Mouse (Mus musculus) ES-E14 (cell line): Measurements from ENCODE around the gene Krt10.

Source experiments
- CHD2 ChIP-seq: IDR thresholded peaks from 2 replicates; pipeline ENCODE4 v1.6.1; 2014; ENCODE audit warnings: mild to moderate bottlenecking, low read depth, low read length, inconsistent platforms
- HCFC1 ChIP-seq: IDR thresholded peaks from 2 replicates; pipeline ENCODE4 v1.6.1; 2012; ENCODE audit warnings: low read length, inconsistent platforms, borderline replicate concordance; ENCODE audit not compliant: insufficient read depth
- MAFK ChIP-seq: IDR thresholded peaks from 2 replicates; pipeline ENCODE4 v1.6.1; 2014; ENCODE audit warnings: mild to moderate bottlenecking, low read depth, low read length, inconsistent platforms; ENCODE audit not compliant: insufficient read depth
- ZC3H11A ChIP-seq: IDR thresholded peaks from 2 replicates; pipeline ENCODE4 v1.6.1; 2012; ENCODE audit warnings: low read depth, mild to moderate bottlenecking, inconsistent platforms, low read length, borderline replicate concordance

DNA sequence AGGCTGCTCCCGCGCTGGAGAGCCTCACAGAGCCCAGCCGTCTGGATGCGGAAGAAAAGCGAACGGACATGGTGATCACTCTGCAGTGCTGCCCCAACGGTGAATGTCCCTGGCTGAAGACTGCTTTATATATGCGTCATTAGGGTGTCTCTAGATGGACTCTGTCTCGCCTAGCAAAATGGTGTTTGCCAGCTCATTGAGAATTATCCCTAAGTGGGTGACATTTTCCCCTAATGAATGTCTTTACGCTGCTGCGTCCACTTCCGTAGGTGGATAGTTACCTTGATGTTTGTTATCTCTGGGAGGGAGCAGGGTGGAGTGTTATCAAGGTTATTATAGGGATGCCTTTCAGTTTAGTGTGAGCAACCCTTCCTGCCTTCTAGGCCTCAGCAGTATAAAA lies 38.2 kb downstream of the Krt10 start, which contains the start of gene Krt27:
- TF ChIP-seq HCFC1: no peak
- no peak for TF ChIP-seq MAFK
- TF ChIP-seq CHD2: no peak
- TF ChIP-seq ZC3H11A: no peak
